Comparison of ENCODE assay signal across 20 mouse cellular contexts in the genomic region with DNA sequence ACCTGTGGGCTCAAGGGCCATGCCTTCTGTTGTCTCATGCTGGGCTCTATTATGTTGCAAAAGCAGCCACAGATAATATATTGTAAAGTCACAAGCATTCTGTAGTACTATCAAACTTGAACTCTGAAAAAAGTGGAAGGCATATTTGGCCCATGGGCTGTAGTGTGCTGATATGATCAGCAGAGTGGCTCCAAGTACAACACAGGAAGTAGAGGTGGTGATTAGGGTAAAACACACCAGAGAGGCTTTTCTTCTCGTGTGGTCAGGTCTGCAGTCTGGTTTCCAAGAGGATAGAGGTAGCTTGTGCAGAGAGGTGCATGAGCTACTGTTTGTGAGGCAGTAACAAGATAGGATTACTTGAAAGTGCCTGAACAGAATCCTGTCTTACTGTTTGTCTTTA.
"Had no signal": no experiment of that assay in that cellular context is flagged by ENCODE, and none has a peak within 500 bp of the region (broad histone marks: within the 10 kb centered on the region; RNA-seq: fewer than 3 reads in every experiment).

No protein-coding gene starts in this region.

- H3K9me3 ChIP-seq: limb, embryonic 12.5 days; limb, embryonic 15.5 days; midbrain, embryonic 12.5 days; midbrain, embryonic 15.5 days; neural tube, embryonic 12.5 days had no signal

- DNase-seq: kidney, postnatal 25 days; left cerebral cortex, postnatal 4 days; liver, postnatal 0 days; lung, embryonic 14.5 days; right cerebral cortex, adult 18-20 months; right cerebral cortex, postnatal 14 days; right cerebral cortex, postnatal 4 days; thymus, adult 2 months; thymus, postnatal 14 days; thymus, postnatal 4 days had no signal

- H3K36me3 ChIP-seq: limb, embryonic 12.5 days; midbrain, embryonic 12.5 days; midbrain, embryonic 15.5 days; neural tube, embryonic 12.5 days had no signal

- H3K27me3 ChIP-seq: limb, embryonic 12.5 days; limb, embryonic 15.5 days; midbrain, embryonic 12.5 days; midbrain, embryonic 15.5 days; neural tube, embryonic 12.5 days; neural tube, embryonic 15.5 days had no signal

- H3K4me1 ChIP-seq: limb, embryonic 12.5 days; limb, embryonic 15.5 days; midbrain, embryonic 12.5 days; midbrain, embryonic 15.5 days; neural tube, embryonic 12.5 days; neural tube, embryonic 15.5 days had no signal

- H3K4me2 ChIP-seq: limb, embryonic 12.5 days; limb, embryonic 15.5 days; liver, embryonic 11.5 days; lung, embryonic 14.5 days; midbrain, embryonic 12.5 days; midbrain, embryonic 15.5 days; neural tube, embryonic 12.5 days; neural tube, embryonic 15.5 days had no signal

- H3K27ac ChIP-seq: kidney, postnatal 0 days; limb, embryonic 12.5 days; limb, embryonic 15.5 days; liver, embryonic 14.5 days; midbrain, embryonic 12.5 days; midbrain, embryonic 15.5 days; neural tube, embryonic 12.5 days; neural tube, embryonic 15.5 days; stomach, postnatal 0 days had no signal

- H3K4me3 ChIP-seq: limb, embryonic 12.5 days; limb, embryonic 15.5 days; midbrain, embryonic 12.5 days; midbrain, embryonic 15.5 days; neural tube, embryonic 12.5 days; neural tube, embryonic 15.5 days had no signal

- H3K9ac ChIP-seq: limb, embryonic 12.5 days; limb, embryonic 15.5 days; liver, embryonic 14.5 days; liver, postnatal 0 days; lung, embryonic 14.5 days; midbrain, embryonic 12.5 days; midbrain, embryonic 15.5 days; neural tube, embryonic 12.5 days; neural tube, embryonic 15.5 days had no signal

- ATAC-seq: liver, postnatal 0 days; midbrain, embryonic 15.5 days had no signal
